Mouse (Mus musculus): ENCODE measurements at regions not wholly inside any gene's neighbourhood (a gene's known extent, or its start where the extent isn't known, plus 50 kb on each side); places are given as distances from the start of the nearest gene placed in this dataset.

- Histone ChIP-seq H3K9ac (ENCODE audit: control insufficient read depth, low read depth, low read length, poor library complexity, severe bottlenecking) (no peak overlapping the region), H3K79me2 (ENCODE audit: control insufficient read depth, insufficient read depth, low read length, poor library complexity) (no peaks in the 10 kb centered on the region), H3K36me3 (ENCODE audit: control insufficient read depth in 1 of 2, insufficient read depth in 2 of 2, low read length in 2 of 2) (no peaks in the 10 kb centered on the region), H3K27ac (ENCODE audit: control insufficient read depth, low read depth, low read length) (no peak overlapping the region), H3K9me3 (replicated peaks; ENCODE audit: insufficient read depth, low read length) (no peaks in the 10 kb centered on the region), H3K27me3 (ENCODE audit: control insufficient read depth in 1 of 2, insufficient read depth in 2 of 2, low read length in 2 of 2) (no peaks in the 10 kb centered on the region), H3K4me3 (ENCODE audit: control insufficient read depth in 1 of 2, insufficient read depth in 1 of 2, low read depth in 2 of 2, low read length in 2 of 2) (no peak overlapping the region), H3K4me1 (ENCODE audit: control insufficient read depth in 1 of 2, insufficient read depth in 2 of 2, low read length in 2 of 2) (no peaks in the 10 kb centered on the region)
- no peak for DNase-seq (ENCODE audit: low read depth, low spot score)
- TF ChIP-seq MAZ (IDR thresholded peaks at IDR 0.05; ENCODE audit: low read depth, low read length) (no peak), RCOR1 (IDR thresholded peaks at IDR 0.05; ENCODE audit: low read depth, low read length) (no peak), HCFC1 (IDR thresholded peaks at IDR 0.05; ENCODE audit: low read depth, low read length) (no peak), MEF2A (IDR thresholded peaks at IDR 0.05; ENCODE audit: extremely low read depth, insufficient replicate concordance, low read depth, low read length, poor library complexity, severe bottlenecking) (no peak), ZC3H11A (IDR thresholded peaks at IDR 0.05; ENCODE audit: low read depth, low read length) (no peak), ZKSCAN1 (IDR thresholded peaks at IDR 0.05; ENCODE audit: low read depth, low read length) (no peak), POLR2A (IDR thresholded peaks at IDR 0.05; ENCODE audit: control insufficient read depth in 1 of 2, insufficient read depth in 1 of 2, low read depth in 1 of 2, low read length in 2 of 2, poor library complexity in 1 of 2) (no peak), TAL1 (IDR thresholded peaks at IDR 0.05; ENCODE audit: low read length) (no peak), ZNF384 (IDR thresholded peaks at IDR 0.05; ENCODE audit: low read depth, low read length) (no peak), NRF1 (IDR thresholded peaks at IDR 0.05; ENCODE audit: insufficient read depth, low read depth, low read length, poor library complexity, severe bottlenecking) (no peak), SMC3 (IDR thresholded peaks at IDR 0.05; ENCODE audit: low read depth, low read length) (no peak), SIN3A (IDR thresholded peaks at IDR 0.05; ENCODE audit: low read length) (no peak)
Observed at GRCm38 (mm10) chr13:71506777-71507176, 456.7 kb downstream of the Irx1 start.

GRCm38 (mm10) chr13:71489773-71490172, 473.8 kb downstream of the Irx1 start:
- no peak for DNase-seq (ENCODE audit: low read depth, low spot score)
- no peak for TF ChIP-seq USF1 (IDR thresholded peaks at IDR 0.05; ENCODE audit: low read depth, low read length)
- no peak for TF ChIP-seq RAD21 (IDR thresholded peaks at IDR 0.05; ENCODE audit: low read depth, low read length)
- TF ChIP-seq TBP (IDR thresholded peaks at IDR 0.05; ENCODE audit: low read depth, low read length) = no peak
- TF ChIP-seq JUND (IDR thresholded peaks at IDR 0.05; ENCODE audit: low read depth, low read length) = no peak
- TF ChIP-seq ZMIZ1 (IDR thresholded peaks at IDR 0.05; ENCODE audit: low read depth, low read length) = no peak
- no peak for TF ChIP-seq MYB (IDR thresholded peaks at IDR 0.05; ENCODE audit: low read depth, low read length)
- no peak for TF ChIP-seq KAT2A (conservative IDR thresholded peaks at IDR 0.05; ENCODE audit: low read depth, low read length)
- TF ChIP-seq POLR2AphosphoS5 (IDR thresholded peaks at IDR 0.05; ENCODE audit: borderline replicate concordance, low read depth, low read length) = no peak
- no peak for TF ChIP-seq ZNF384 (IDR thresholded peaks at IDR 0.05; ENCODE audit: low read depth, low read length)
- no peak for TF ChIP-seq E2F4 (IDR thresholded peaks at IDR 0.05; ENCODE audit: borderline replicate concordance, low read depth, low read length)
- TF ChIP-seq MAFK (IDR thresholded peaks at IDR 0.05; ENCODE audit: borderline replicate concordance, low read depth, low read length) = no peak
- no peak for TF ChIP-seq ZKSCAN1 (IDR thresholded peaks at IDR 0.05; ENCODE audit: low read depth, low read length)
- TF ChIP-seq CHD1 (IDR thresholded peaks at IDR 0.05; ENCODE audit: low read depth, low read length) = no peak
- no peak for TF ChIP-seq POLR2A (IDR thresholded peaks at IDR 0.05; ENCODE audit: control insufficient read depth in 1 of 2, insufficient read depth in 1 of 2, low read depth in 1 of 2, low read length in 2 of 2, poor library complexity in 1 of 2)
- TF ChIP-seq NELFE (IDR thresholded peaks at IDR 0.05; ENCODE audit: low read depth, low read length) = no peak
- no peak for TF ChIP-seq SIN3A (IDR thresholded peaks at IDR 0.05; ENCODE audit: low read length)
- no peak for TF ChIP-seq TCF12 (IDR thresholded peaks at IDR 0.05; ENCODE audit: low read depth, low read length)
- no peak for TF ChIP-seq ETS1 (IDR thresholded peaks at IDR 0.05; ENCODE audit: low read depth, low read length)
- no peak for TF ChIP-seq UBTF (IDR thresholded peaks at IDR 0.05; ENCODE audit: borderline replicate concordance, insufficient read depth, low read depth, low read length)
- no peaks in the 10 kb centered on the region for H3K36me3 ChIP-seq (ENCODE audit: control insufficient read depth in 1 of 2, insufficient read depth in 2 of 2, low read length in 2 of 2)
- no peak overlapping the region for H3K9ac ChIP-seq (ENCODE audit: control insufficient read depth, low read depth, low read length, poor library complexity, severe bottlenecking)
- H3K4me1 ChIP-seq (ENCODE audit: control insufficient read depth in 1 of 2, insufficient read depth in 2 of 2, low read length in 2 of 2) = no peaks in the 10 kb centered on the region
- H3K79me2 ChIP-seq (ENCODE audit: control insufficient read depth, insufficient read depth, low read length, poor library complexity) = no peaks in the 10 kb centered on the region
- no peaks in the 10 kb centered on the region for H3K9me3 ChIP-seq (replicated peaks; ENCODE audit: insufficient read depth, low read length)
- no peak overlapping the region for H3K27ac ChIP-seq (ENCODE audit: control insufficient read depth, low read depth, low read length)
- H3K4me3 ChIP-seq (ENCODE audit: control insufficient read depth in 1 of 2, insufficient read depth in 1 of 2, low read depth in 2 of 2, low read length in 2 of 2) = no peak overlapping the region
- H3K27me3 ChIP-seq (ENCODE audit: control insufficient read depth in 1 of 2, insufficient read depth in 2 of 2, low read length in 2 of 2) = no peaks in the 10 kb centered on the region
